Mouse (Mus musculus): Measurements from ENCODE around the gene U2af1l4. TPM values are rescaled to one million over a fixed set of nuclear protein-coding genes. Genes with fewer than 3 reads are reported as not detected.

The U2af1l4 gene
- polyA plus RNA-seq (2012; fragmentation: generic; extraction: Trizol): 10 to 100 TPM; 59.0 to 76.2 TPM

DNA sequence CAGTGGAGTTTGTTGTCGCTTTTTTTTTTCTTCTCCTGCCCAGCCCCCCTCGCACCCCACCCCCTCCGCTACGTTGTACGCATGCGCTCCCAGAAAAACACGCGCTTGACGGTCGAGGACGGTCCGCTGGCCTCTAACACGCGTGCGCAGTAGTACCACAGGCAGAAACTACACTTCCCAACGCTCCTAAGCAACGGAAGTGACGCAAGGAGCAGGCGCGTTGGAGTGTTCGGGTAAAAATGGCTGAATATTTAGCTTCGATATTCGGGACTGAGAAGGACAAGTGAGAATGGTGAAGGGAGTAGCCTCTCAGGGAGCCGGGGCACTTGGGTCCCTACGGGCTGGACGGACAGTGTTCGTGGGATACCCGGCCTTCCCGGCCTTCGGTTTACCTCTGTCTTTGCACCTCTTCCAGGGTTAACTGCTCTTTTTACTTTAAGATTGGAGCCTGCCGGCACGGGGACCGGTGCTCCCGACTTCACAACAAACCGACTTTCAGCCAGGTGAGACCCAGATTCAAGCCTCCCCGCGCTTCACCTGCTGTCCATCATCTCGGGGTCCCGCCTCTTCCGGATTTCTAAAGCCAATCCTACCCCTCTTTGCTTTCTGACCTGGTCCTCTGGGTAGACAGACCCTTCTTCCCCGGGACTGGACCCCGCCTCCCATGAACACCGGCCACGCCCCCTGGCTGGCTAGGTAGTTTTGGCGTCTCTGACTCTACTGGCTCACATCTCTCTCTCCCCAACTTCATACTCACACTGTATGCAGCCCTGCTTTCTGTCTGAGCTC, at the start of gene U2af1l4, which contains the start of the genes Gm49396 and Psenen:
Gene U2af1l4 (plus strand): TSS at position 185 of the 789 bp plus-strand sequence.
Gene Gm49396 (plus strand): TSS at position 228 of the 789 bp plus-strand sequence.
Gene Psenen (minus strand): TSS at position 511 of the 789 bp plus-strand sequence.

DNA sequence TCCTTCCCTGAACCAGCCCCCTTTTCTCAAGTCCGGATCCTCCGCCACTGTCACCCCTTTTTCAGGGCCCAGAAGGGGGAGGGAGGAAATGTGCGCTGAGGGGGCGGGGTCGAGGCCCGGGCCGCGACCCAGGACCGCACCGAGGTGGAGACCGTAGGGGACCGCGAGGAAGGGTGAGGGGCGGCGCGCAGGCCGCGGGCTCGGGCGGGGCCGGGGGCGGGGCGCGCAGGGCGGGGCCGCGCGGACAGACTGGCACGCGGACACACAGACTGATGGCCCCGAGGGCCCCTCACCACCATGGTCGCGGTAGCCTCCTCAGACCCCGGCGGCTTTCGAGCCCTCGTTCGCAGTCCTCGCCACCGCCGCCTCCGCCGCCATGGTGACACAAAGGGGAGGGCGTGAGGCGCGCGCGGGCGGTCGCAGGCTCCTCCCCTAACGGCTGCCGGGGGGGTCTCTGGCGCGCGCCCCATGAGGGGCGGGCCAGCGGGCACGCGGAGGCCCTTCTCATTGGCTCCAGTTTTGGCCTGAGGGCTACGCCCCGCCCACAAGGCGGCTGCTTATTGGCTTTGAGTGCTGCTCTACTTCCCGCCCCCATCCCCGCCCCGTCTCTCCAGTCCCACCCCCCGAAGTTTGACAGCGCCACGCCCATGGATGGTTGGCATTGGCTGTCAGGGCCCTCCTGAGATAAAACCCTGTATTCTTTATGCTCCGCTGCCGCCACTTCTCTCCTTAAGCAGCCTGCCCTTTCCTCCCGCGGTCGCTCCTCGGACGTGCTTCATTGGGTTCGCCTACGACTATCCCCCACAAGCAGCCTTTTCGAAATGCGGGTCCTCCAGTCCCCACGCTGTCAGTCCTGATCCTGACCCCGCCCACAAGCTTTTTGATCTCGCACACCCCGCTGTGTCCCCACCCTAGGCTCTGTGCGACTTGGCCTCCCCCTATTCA, 28.2 kb upstream of the U2af1l4 start, which contains the start of gene Arhgap33:
Gene Arhgap33 (minus strand): TSS at position 428 of the 945 bp plus-strand sequence.

DNA sequence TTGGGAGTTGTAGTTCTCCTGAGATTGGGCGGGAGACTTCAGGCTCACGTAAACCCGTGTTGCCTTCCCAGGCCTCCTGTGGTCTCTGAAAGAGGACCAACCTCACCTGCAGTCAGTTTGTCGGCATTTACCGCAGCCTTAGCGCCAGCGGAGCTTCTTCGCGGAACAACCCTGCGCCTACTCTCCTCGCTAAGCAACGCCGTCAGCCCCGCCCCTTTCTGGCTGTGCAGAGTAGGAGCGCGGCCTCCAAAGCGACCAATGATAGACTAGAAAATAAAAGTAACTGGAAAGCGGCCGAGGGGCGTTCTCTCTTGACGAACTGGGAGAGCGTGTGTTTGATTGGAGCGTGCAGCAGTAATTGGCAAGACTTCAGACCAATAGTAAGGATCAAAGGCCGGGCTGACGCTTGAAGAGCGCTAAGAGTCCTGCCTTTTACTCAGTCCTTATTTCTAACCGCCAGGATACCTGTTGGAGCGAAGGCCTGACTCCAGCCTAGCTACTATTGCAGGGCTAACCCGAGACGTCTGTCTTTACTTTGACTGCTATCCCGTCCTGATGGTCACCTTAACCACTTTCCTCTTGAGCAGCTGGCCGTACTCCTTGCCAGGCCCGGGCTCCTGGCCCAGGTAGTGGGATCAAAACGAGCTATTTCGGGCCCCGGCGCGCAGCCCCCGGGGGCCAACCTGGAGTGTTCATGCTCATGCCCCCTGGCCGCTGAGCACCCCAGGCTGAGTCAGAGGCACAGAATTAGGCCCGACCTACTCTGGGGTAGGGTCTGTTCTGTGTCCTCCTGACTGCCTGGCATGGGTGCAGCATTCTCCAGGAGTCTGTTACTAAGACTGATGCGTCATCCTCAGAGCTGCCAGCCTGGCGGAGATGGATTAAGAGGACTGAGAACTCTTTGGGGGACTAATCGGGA, 10.7 kb upstream of the U2af1l4 start, which contains the start of the genes Hspb6 and Proser3:
Gene Hspb6 (plus strand): TSS at position 77 of the 919 bp plus-strand sequence.
Gene Proser3 (minus strand): TSS at position 198 of the 919 bp plus-strand sequence.

DNA sequence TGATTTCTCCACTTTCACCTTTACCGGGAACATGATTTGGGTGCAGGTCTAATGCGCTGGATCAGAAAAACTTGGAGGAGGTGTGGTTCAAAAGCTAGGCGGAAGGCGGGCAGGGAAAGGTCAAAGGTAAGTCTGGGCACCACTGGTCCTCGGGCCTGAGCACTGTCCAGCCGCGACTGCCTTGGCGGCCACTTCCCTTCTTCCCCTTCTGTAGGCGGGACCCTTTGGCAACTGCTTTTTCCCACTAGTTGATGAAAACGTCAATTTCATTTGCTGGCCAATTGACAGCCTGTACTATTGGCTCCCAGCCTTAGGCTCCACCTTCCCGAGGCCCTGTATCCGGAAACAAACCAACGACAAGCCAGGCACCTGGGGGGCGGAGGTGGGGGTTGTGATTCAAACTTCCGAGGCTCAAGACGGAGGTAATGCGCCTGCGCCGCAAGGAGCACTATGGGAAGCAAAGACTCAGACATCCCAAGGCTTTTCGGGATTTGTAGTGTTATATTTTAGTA, 3.6 kb upstream of the U2af1l4 start, which contains the start of gene Lin37:
Gene Lin37 (minus strand): TSS at position 396 of the 512 bp plus-strand sequence.

DNA sequence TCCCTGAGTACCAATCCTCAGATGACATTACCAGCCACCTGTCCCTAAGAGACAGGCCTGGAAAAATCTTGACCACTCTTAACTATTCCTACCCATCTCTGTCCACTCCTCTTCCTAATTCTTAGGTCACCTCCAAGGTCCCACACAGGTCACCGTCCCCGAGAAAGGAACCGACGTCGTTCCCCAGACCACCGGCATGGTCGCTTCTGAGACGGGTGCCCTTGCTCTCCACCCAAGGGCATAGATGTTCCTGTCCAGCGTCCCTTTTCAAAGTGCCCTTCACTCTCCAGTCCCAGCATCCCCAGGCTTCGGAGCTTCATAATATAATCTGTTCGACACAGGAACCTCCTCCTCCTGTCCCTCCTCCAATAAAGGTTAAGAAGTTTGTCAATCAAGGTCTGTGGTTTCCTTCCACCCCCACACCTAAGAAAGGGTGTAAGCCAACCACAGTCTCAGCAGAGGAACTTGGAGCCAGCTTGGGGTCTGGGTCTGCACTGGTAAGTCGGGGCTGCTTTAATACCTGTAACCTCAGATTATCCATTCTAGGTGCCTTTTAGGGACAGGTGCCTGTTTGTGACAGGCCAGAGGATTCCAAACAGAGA, 2.0 kb downstream of the U2af1l4 start, which contains the start of gene Igflr1:
Gene Igflr1 (plus strand): TSS at position 458 of the 602 bp plus-strand sequence.

DNA sequence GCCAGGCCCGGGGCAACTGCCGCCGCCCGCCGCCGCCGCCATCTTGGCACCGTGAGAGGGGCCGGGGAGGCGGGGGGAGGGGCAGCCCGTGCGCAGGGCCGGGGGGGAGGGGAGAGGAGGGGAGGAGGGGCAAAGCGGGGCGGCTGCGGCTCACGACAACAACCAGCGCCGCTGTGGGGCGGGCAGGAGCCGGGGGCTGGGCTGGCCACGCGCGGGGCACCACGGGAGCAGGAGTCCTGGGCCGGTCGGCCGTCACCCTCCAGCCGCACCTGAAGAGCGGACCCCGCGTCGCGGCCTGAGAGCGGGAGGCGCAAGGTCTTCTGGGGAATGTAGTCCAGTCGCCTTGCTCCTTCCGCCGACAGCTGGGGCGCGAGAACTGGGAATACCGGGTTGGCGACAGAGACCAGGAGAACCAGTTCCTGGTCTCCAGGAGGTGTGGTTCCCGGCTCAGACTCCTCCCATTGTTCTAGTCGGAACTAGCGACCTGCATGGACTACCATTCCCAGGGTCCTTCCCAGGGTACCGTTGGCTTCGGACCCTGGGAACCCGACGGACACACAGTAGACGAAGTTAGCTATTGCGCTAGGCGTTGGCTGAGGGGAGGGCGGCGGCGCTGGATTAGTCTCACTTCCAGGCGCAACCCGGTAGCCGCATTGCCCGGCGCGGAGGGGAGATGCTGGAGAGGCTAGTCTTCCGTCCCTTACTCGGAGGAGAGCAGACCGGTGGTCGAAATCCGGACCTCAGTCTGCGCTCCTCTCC, 25.8 kb downstream of the U2af1l4 start, which contains the start of gene Kmt2b:
Gene Kmt2b (minus strand): TSS at position 51 of the 759 bp plus-strand sequence.

DNA sequence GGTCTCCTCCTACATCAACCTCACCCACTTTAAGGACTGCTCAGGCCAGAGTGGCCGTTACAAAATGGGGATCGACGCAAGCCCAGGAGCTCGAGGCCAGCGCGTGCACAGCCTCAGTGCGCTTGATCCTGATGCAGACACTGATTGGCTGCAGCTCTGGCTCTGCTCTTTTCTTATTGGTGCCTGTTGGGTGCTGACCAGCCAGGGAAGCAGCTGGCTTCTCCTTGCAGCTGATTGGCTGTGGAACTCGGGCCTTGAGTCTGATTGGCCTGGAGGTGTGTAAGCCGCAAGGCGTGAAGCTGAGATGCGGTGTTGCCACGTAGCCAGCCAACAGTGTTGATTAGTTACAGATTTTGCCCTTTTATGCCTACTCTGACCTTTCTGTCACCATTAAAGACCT, 35.7 kb downstream of the U2af1l4 start, which contains the start of gene Zbtb32:
Gene Zbtb32 (minus strand): TSS at position 124 of the 400 bp plus-strand sequence.

DNA sequence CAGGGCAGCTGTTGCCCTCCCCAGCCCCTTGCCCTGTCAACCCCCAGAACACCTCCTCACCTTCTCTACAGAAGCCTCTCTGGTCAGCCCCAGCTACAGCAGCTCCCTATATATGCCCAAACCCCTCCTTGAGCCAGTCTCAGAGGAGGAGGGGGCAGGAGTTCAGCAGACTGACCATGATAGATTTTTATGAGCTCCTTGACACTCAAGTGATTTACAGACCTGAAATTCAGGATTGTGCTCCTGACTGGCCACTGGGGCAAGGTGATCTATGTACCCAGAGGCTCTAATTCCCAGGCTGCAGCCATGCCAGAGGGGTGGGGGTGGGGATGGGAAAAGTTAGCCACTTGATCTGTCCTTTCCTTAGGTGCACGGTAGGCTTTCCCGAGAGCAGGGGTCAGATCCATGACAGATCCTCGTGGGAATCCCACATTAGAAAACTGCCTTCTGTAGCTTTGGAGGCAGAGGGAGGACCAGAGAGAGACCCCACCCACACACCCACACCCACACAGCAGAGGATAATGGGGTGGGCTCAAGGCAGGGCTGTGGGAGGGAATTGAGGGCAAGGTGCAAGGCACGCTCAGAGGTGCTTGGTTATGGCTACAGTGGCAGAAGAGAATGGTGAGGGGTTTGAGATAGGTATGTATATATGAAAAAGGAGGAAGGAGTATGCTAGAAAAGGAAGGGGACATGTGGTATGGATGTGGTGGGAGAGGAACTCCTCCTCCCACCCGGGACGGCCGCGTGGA, 49.7 kb downstream of the U2af1l4 start, which contains the start of gene Upk1a:
Gene Upk1a (minus strand): TSS at position 194 of the 749 bp plus-strand sequence.

Other genes with a start within 250 kb of the U2af1l4 start
- gene Syne4, start 248.5 kb upstream of the U2af1l4 start, polyA plus RNA-seq (2012; fragmentation: generic; extraction: Trizol): 1 to 10 TPM in 1 of 2 experiments, under 1 TPM in 1; 0.21 to 1.4 TPM
- not detected for gene E130208F15Rik, start 241.6 kb upstream of the U2af1l4 start, polyA plus RNA-seq (2012; fragmentation: generic; extraction: Trizol)
- gene Sdhaf1, start 239.4 kb upstream of the U2af1l4 start, polyA plus RNA-seq (2012; fragmentation: generic; extraction: Trizol): 10 to 100 TPM; 13.5 to 16.3 TPM
- 1 to 10 TPM; 2.1 to 5.0 TPM for gene Lrfn3, start 200.5 kb upstream of the U2af1l4 start, polyA plus RNA-seq (2012; fragmentation: generic; extraction: Trizol)
- gene Tyrobp, start 149.5 kb upstream of the U2af1l4 start, polyA plus RNA-seq (2012; fragmentation: generic; extraction: Trizol): not detected
- not detected for gene Hcst, start 143.4 kb upstream of the U2af1l4 start, polyA plus RNA-seq (2012; fragmentation: generic; extraction: Trizol)
- not detected for gene Nfkbid, start 141.6 kb upstream of the U2af1l4 start, polyA plus RNA-seq (2012; fragmentation: generic; extraction: Trizol)
- under 1 TPM; 0.02 to 0.13 TPM for gene Aplp1, start 117.8 kb upstream of the U2af1l4 start, polyA plus RNA-seq (2012; fragmentation: generic; extraction: Trizol)
- not detected for gene Kirrel2, start 105.6 kb upstream of the U2af1l4 start, polyA plus RNA-seq (2012; fragmentation: generic; extraction: Trizol)
- gene Nphs1, start 105.0 kb upstream of the U2af1l4 start, polyA plus RNA-seq (2012; fragmentation: generic; extraction: Trizol): under 1 TPM; 0.28 TPM
- not detected for gene Prodh2, start 69.7 kb upstream of the U2af1l4 start, polyA plus RNA-seq (2012; fragmentation: generic; extraction: Trizol)
- 10 to 100 TPM in 1 of 2 experiments, under 1 TPM in 1; 0.55 to 10.4 TPM for gene Arhgap33, start 28.2 kb upstream of the U2af1l4 start, polyA plus RNA-seq (2012; fragmentation: generic; extraction: Trizol)
- 100 to 1,000 TPM; 101 to 108 TPM for gene Hspb6, start 11.1 kb upstream of the U2af1l4 start, polyA plus RNA-seq (2012; fragmentation: generic; extraction: Trizol)
- 10 to 100 TPM in 1 of 2 experiments, 1 to 10 TPM in 1; 2.9 to 18.1 TPM for gene Proser3, start 11.0 kb upstream of the U2af1l4 start, polyA plus RNA-seq (2012; fragmentation: generic; extraction: Trizol)
- gene Lin37, start 3.5 kb upstream of the U2af1l4 start, polyA plus RNA-seq (2012; fragmentation: generic; extraction: Trizol): 10 to 100 TPM; 55.0 to 57.3 TPM
- gene Gm49396, start within 50 bp of the U2af1l4 start, polyA plus RNA-seq (2012; fragmentation: generic; extraction: Trizol): 1 to 10 TPM in 1 of 2 experiments, under 1 TPM in 1; 0.21 to 1.4 TPM
- gene Psenen, start 326 bp downstream of the U2af1l4 start, polyA plus RNA-seq (2012; fragmentation: generic; extraction: Trizol): 100 to 1,000 TPM; 203 to 206 TPM
- gene Igflr1, start 2.1 kb downstream of the U2af1l4 start, polyA plus RNA-seq (2012; fragmentation: generic; extraction: Trizol): 1 to 10 TPM in 1 of 2 experiments, under 1 TPM in 1; 0.18 to 1.6 TPM
- gene Kmt2b, start 25.4 kb downstream of the U2af1l4 start, polyA plus RNA-seq (2012; fragmentation: generic; extraction: Trizol): 10 to 100 TPM in 1 of 2 experiments, 1 to 10 TPM in 1; 3.7 to 16.5 TPM
- gene Zbtb32, start 35.6 kb downstream of the U2af1l4 start, polyA plus RNA-seq (2012; fragmentation: generic; extraction: Trizol): under 1 TPM; 0.05 to 0.28 TPM
- 1 to 10 TPM in 1 of 2 experiments, under 1 TPM in 1; 0.34 to 1.1 TPM for gene Upk1a, start 49.5 kb downstream of the U2af1l4 start, polyA plus RNA-seq (2012; fragmentation: generic; extraction: Trizol)
- 100 to 1,000 TPM; 929 to 961 TPM for gene Cox6b1, start 62.9 kb downstream of the U2af1l4 start, polyA plus RNA-seq (2012; fragmentation: generic; extraction: Trizol)
- gene Etv2, start 72.6 kb downstream of the U2af1l4 start, polyA plus RNA-seq (2012; fragmentation: generic; extraction: Trizol): under 1 TPM in 1 of 2 experiments, not detected in 1; 0.05 TPM
- gene Rbm42, start 87.0 kb downstream of the U2af1l4 start, polyA plus RNA-seq (2012; fragmentation: generic; extraction: Trizol): 100 to 1,000 TPM; 133 to 147 TPM
- 10 to 100 TPM; 15.2 to 16.6 TPM for gene Haus5, start 101.7 kb downstream of the U2af1l4 start, polyA plus RNA-seq (2012; fragmentation: generic; extraction: Trizol)
- not detected for gene Pmis2, start 108.3 kb downstream of the U2af1l4 start, polyA plus RNA-seq (2012; fragmentation: generic; extraction: Trizol)
- not detected for gene 2200002J24Rik, start 135.6 kb downstream of the U2af1l4 start, polyA plus RNA-seq (2012; fragmentation: generic; extraction: Trizol)
- gene Atp4a, start 148.9 kb downstream of the U2af1l4 start, polyA plus RNA-seq (2012; fragmentation: generic; extraction: Trizol): not detected
- 100 to 1,000 TPM; 160 to 238 TPM for gene Tmem147, start 166.2 kb downstream of the U2af1l4 start, polyA plus RNA-seq (2012; fragmentation: generic; extraction: Trizol)
- not detected for gene Gapdhs, start 180.4 kb downstream of the U2af1l4 start, polyA plus RNA-seq (2012; fragmentation: generic; extraction: Trizol)
- gene Sbsn, start 188.2 kb downstream of the U2af1l4 start, polyA plus RNA-seq (2012; fragmentation: generic; extraction: Trizol): 1 to 10 TPM; 1.0 to 2.6 TPM
- not detected for gene Dmkn, start 200.5 kb downstream of the U2af1l4 start, polyA plus RNA-seq (2012; fragmentation: generic; extraction: Trizol)
- gene Krtdap, start 224.6 kb downstream of the U2af1l4 start, polyA plus RNA-seq (2012; fragmentation: generic; extraction: Trizol): not detected

Data from C3H10T1/2 (cell line).